Mouse (Mus musculus) liver, postnatal 0 days (tissue): Measurements from ENCODE around the gene Dip2a.

ENCODE experiments used
- CTCF ChIP-seq: sonication (generic); IDR thresholded peaks from 2 replicates; pipeline ENCODE4 v1.5.1; 2016; ENCODE audit warnings: antibody characterized with exemption, low read depth
- EP300 ChIP-seq: IDR thresholded peaks from 2 replicates; pipeline ENCODE4 v1.6.1; 2016; ENCODE audit warnings: antibody characterized with exemption, low read depth, mild to moderate bottlenecking

DNA sequence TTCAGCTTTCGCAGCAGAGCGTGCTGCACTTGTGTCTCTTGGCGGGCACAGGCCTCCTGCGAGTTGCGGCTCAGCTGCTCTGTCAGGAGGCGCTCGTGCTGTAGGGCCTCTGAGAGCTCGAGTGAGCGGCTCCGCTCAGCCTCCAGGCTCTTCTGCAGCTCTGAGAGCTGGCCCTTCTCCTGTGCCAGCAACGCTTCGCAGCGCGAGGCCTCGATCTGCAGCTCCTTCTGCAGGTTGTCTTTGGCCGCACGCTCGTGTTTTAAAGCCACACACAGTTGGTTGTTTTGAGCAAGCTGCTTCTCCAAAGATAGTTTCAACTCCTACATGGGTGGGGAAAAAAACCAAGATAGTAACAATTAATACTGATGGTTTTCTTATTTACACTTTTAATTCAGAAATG lies 29.9 kb upstream of the Dip2a start:
- TF ChIP-seq CTCF (no peak), EP300 (no peak)
